Mouse (Mus musculus) hindbrain, postnatal 0 days (tissue): ENCODE measurements around the gene Zbtb20. TPM values are rescaled to one million over a fixed set of nuclear protein-coding genes. Genes with fewer than 3 reads are reported as not detected.

ENCODE experiments used
- ATAC-seq: fragments of 200-750 bp; cut with Nextera tagmentation; 2 replicates; pipeline ENCODE4 v1.8.0; 2017; ENCODE audit warnings: mild to moderate bottlenecking, moderate TSS enrichment, moderate library complexity
- DNase-seq: peaks from one replicate; pipeline ENCODE4 v3.0.0-alpha.2; 2015; ENCODE audit warnings: low spot score
- H3K27ac ChIP-seq: fragments of 300-500 bp; sonication (generic); 2 replicates; pipeline ENCODE4 v1.5.1; 2014; ENCODE audit warnings: mild to moderate bottlenecking
- H3K27me3 ChIP-seq: fragments of 300-500 bp; sonication (generic); 2 replicates; pipeline ENCODE4 v1.6.1; 2014; ENCODE audit warnings: low read length, mixed read lengths; ENCODE audit not compliant: insufficient read depth
- H3K36me3 ChIP-seq: fragments of 300-500 bp; sonication (generic); 2 replicates; pipeline ENCODE4 v1.6.1; 2014; ENCODE audit warnings: low read length, mixed read lengths; ENCODE audit not compliant: insufficient read depth
- H3K4me1 ChIP-seq: fragments of 300-500 bp; sonication (generic); 2 replicates; pipeline ENCODE4 v1.6.1; 2014; ENCODE audit warnings: antibody characterized with exemption, low read length, mixed read lengths; ENCODE audit not compliant: insufficient read depth
- H3K4me2 ChIP-seq: fragments of 300-500 bp; sonication (generic); 2 replicates; pipeline ENCODE4 v1.6.1; 2014; ENCODE audit warnings: low read depth, mild to moderate bottlenecking, low read length, moderate library complexity, mixed read lengths
- H3K4me3 ChIP-seq: fragments of 300-500 bp; sonication (generic); 2 replicates; pipeline ENCODE4 v1.5.1; 2014; ENCODE audit warnings: low read length
- H3K9ac ChIP-seq: fragments of 300-500 bp; sonication (generic); replicated peaks from 2 replicates; pipeline ENCODE4 v1.6.1; 2014; ENCODE audit warnings: mild to moderate bottlenecking, low read length, moderate library complexity, mixed read lengths
- H3K9me3 ChIP-seq: fragments of 300-500 bp; sonication (generic); 2 replicates; pipeline ENCODE4 v1.6.1; 2016; ENCODE audit warnings: low read length, mixed read lengths
- CTCF ChIP-seq: IDR thresholded peaks from 2 replicates; pipeline ENCODE4 v1.5.1; 2016; ENCODE audit warnings: antibody characterized with exemption, control low read depth, low read depth
- WGBS: fragments of 180-500 bp; shearing (Covaris S2); extraction: QIAGEN DNeasy Blood & Tissue Kit; methylation state at CpG from one replicate; pipeline ENCODE4 v1.1.7; 2014; 5-methylcytosine and 5-hydroxymethylcytosine counted together
- polyA plus RNA-seq: library from polyadenylated mRNA; unstranded; fragments of >200 nt; fragmentation: Nextera tagmentation; extraction: Ambion mirVana; gene quantifications from 2 replicates; pipeline ENCODE4 v1.2.1, GENCODE M21; 2015
- total RNA-seq: library from RNA; depleted of rRNA; stranded (reverse); fragments of >200 nt; gene quantifications from 2 replicates; pipeline ENCODE4 v1.2.3, GENCODE M21; 2014

The Zbtb20 gene
- total and polyA plus RNA-seq, 2 experiments from 2014 or later: 35.2 to 38.0 TPM

DNA sequence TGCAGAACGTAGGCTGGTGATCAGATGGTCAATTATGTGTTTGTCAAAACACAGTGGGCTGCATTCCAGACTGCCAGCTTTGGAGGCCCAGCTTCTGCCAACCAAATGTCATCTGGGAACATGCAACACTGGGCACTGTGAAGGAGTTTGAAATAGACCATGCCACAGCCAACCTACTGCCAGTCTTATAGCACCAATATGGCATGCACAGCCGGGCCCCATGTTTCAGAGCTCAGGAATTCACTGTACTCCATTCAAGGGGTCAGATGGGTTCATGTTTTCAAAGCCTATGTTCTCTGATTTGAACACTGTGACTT lies 591.0 kb downstream of the Zbtb20 start:
- ATAC-seq (peak; percentile 78), DNase-seq (peak; percentile 71)
- Histone ChIP-seq H3K27ac (peak overlapping the region; percentile 62; the same call in 1 of the 2 replicates), H3K9me3 (no peaks in the 10 kb centered on the region), H3K27me3 (no peaks in the 10 kb centered on the region), H3K4me2 (no peak overlapping the region), H3K36me3 (no peaks in the 10 kb centered on the region), H3K9ac (no peak overlapping the region), H3K4me1 (peaks cover 18% of the 10 kb centered on the region; the same call in 1 of the 2 replicates), H3K4me3 (no peak overlapping the region)
- TF ChIP-seq CTCF: no peak
- WGBS: 29% methylated on average over 2 of the region's 2 CpGs

DNA sequence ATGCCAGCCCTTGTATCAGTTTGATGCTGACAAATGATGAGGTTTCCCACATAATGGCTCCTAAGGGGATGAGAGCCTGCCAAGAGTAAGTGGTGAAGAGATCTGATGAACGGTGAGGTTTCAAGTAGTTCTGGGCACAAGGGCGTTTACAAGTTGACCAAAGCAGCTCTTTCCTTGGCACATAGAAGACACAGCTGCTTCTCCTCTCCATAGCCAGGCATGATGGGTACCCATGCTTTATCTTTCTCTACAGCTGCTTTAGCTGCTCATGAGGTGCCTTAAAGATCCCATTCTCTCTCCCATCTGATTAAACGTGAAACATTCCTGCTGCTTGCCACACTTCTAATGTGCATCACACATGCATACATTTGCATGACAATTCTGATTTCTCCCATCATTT lies 595.4 kb downstream of the Zbtb20 start:
- Histone ChIP-seq H3K27me3 (no peaks in the 10 kb centered on the region), H3K4me1 (no peaks in the 10 kb centered on the region), H3K27ac (no peak overlapping the region), H3K9me3 (no peaks in the 10 kb centered on the region), H3K4me3 (no peak overlapping the region), H3K4me2 (no peak overlapping the region), H3K36me3 (no peaks in the 10 kb centered on the region), H3K9ac (no peak overlapping the region)
- no peak for DNase-seq
- no peak for TF ChIP-seq CTCF
- ATAC-seq: no peak
- WGBS: 65% methylated on average over 3 of the region's 3 CpGs

DNA sequence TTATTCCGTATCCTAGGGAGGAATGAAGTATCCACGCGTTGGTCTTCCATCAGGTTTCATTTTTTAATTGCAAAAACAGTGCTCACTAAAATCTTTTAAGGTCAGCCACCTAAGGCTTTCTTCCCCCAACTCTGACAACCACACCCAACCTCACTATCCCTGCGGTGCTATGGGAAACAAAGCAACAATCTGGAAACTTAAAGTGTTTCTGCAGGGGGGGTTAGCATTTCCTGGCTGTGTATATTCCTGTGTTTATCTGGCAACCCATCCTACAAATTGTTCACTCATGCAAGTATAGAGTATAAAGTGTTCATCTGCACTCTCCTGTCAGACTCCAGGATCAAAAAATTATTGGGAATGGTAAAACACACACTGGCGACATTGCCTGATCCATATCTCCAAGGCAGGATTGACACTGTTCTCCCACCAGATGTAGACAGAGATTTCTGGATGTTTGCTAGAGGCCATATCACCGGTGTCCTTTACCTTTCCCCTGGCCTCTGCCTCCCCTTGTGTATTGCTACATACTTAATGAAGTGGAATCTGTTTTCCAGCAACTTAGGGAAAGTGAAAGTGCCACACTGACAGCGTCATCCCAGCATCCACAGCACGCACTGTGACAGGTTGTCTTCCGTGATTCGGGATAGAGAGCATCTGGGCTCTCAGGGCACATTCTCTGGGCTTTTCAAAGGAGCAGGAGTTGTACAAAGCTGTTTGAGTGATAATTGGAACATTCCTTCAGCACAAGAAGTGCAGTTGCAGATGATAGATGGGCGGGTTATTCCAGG lies 599.5 kb downstream of the Zbtb20 start:
- H3K36me3 ChIP-seq: no peaks in the 10 kb centered on the region
- no peaks in the 10 kb centered on the region for H3K4me1 ChIP-seq
- H3K9ac ChIP-seq: no peak overlapping the region
- no peak for TF ChIP-seq CTCF
- H3K9me3 ChIP-seq: no peaks in the 10 kb centered on the region
- ATAC-seq: no peak
- H3K4me2 ChIP-seq: no peak overlapping the region
- no peak overlapping the region for H3K27ac ChIP-seq
- no peak overlapping the region for H3K4me3 ChIP-seq
- H3K27me3 ChIP-seq: no peaks in the 10 kb centered on the region
- WGBS: 85% methylated on average over 11 of the region's 11 CpGs
- DNase-seq: no peak

DNA sequence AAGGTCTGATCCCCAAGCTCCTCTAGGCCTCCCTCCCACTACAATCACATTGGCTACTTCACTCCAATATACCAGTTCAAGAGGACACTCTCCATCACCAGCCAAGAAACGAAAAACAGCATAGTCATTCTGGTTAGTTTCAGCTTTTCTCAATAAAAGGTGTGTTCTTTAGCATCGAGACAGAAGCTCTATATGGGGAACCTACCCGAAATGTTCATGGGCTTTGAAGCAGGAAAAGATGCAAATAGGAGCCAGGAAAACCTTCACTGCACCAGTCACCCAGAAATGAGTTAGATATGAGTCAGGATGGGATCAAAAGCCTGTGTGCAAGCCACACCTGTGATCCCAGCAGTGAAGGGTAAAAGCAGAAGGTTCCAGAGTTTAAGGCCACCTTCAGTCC lies 601.2 kb downstream of the Zbtb20 start:
- H3K36me3 ChIP-seq: no peaks in the 10 kb centered on the region
- no peak overlapping the region for H3K9ac ChIP-seq
- no peak for ATAC-seq
- DNase-seq: no peak
- H3K4me3 ChIP-seq: no peak overlapping the region
- H3K4me1 ChIP-seq: no peaks in the 10 kb centered on the region
- H3K9me3 ChIP-seq: no peaks in the 10 kb centered on the region
- WGBS: 88% methylated on average over 3 of the region's 3 CpGs
- no peaks in the 10 kb centered on the region for H3K27me3 ChIP-seq
- TF ChIP-seq CTCF: no peak
- H3K27ac ChIP-seq: no peak overlapping the region
- no peak overlapping the region for H3K4me2 ChIP-seq

- no peak for TF ChIP-seq CTCF
- no peak for ATAC-seq
Observed at GRCm38 (mm10) chr16:43478352-43478751, 602.7 kb downstream of the Zbtb20 start.

DNA sequence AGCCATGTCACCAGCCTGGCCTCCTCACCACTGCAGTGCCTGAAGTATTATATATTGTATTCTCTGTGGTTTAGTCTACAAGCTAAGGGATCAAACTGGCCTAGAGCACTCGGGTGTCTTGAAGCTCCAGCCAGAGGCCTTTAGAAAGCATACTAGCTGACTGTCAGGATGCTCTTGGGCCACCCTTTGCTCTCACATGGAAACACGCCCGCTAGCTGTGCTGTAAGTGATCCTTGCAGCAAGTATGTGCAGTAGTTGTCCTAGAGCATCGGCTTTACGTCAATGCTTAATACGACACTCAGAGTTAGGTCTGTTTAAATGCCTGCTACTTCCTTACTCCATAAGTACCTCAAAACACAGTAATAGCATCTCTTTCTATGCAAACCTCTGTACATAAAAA lies 604.9 kb downstream of the Zbtb20 start:
- no peak for DNase-seq
- Histone ChIP-seq H3K4me1 (no peaks in the 10 kb centered on the region; the same call in 1 of the 2 replicates), H3K4me3 (no peak overlapping the region), H3K27me3 (no peaks in the 10 kb centered on the region), H3K27ac (no peak overlapping the region), H3K9me3 (no peaks in the 10 kb centered on the region), H3K4me2 (no peak overlapping the region), H3K9ac (no peak overlapping the region), H3K36me3 (no peaks in the 10 kb centered on the region)
- no peak for TF ChIP-seq CTCF
- 84% methylated on average over 6 of the region's 6 CpGs for WGBS
- ATAC-seq: no peak

More at GRCm38 (mm10) chr16:43478352-43478751, 602.7 kb downstream of the Zbtb20 start:
- DNase-seq: no peak
- WGBS: 83% methylated on average over 1 of the region's 1 CpGs
- Histone ChIP-seq H3K4me3 (no peak overlapping the region), H3K9me3 (no peaks in the 10 kb centered on the region), H3K27ac (no peak overlapping the region), H3K4me2 (no peak overlapping the region), H3K4me1 (no peaks in the 10 kb centered on the region; the same call in 1 of the 2 replicates), H3K9ac (no peak overlapping the region), H3K36me3 (no peaks in the 10 kb centered on the region), H3K27me3 (no peaks in the 10 kb centered on the region)

DNA sequence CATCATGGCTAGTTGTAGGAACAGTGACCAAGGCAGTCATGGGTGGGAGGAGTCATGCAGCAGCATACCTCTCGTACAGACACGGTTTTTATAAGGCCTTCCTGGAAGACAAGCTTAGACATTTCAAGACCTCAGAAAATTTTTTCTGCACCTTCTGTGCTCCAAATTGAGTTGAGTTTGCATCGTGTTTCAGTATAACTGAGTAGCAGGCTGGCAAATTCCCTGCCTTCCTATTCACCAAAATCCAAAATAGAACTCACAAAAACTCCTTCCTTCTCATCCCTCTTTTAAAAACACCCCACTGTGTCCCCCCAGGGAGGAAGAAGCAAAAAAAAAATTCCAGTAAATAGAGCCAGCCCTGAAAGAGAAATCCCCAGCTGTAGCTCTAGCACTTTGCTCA lies 606.4 kb downstream of the Zbtb20 start:
- DNase-seq: no peak
- H3K36me3 ChIP-seq: no peaks in the 10 kb centered on the region
- H3K9me3 ChIP-seq: no peaks in the 10 kb centered on the region
- 61% methylated on average over 3 of the region's 3 CpGs for WGBS
- no peak for TF ChIP-seq CTCF
- no peaks in the 10 kb centered on the region; the same call in 1 of the 2 replicates for H3K4me1 ChIP-seq
- no peak overlapping the region for H3K9ac ChIP-seq
- no peaks in the 10 kb centered on the region for H3K27me3 ChIP-seq
- no peak overlapping the region for H3K4me3 ChIP-seq
- ATAC-seq: no peak
- no peak overlapping the region for H3K4me2 ChIP-seq
- no peak overlapping the region for H3K27ac ChIP-seq
